Mouse (Mus musculus) right cerebral cortex, adult 18-20 months (tissue): Measurements from ENCODE around the gene Smc6.

Experiments
- DNase-seq: peaks from one replicate; pipeline ENCODE4 v3.0.0; 2022; ENCODE audit warnings: mixed read lengths

The Smc6 gene

DNA sequence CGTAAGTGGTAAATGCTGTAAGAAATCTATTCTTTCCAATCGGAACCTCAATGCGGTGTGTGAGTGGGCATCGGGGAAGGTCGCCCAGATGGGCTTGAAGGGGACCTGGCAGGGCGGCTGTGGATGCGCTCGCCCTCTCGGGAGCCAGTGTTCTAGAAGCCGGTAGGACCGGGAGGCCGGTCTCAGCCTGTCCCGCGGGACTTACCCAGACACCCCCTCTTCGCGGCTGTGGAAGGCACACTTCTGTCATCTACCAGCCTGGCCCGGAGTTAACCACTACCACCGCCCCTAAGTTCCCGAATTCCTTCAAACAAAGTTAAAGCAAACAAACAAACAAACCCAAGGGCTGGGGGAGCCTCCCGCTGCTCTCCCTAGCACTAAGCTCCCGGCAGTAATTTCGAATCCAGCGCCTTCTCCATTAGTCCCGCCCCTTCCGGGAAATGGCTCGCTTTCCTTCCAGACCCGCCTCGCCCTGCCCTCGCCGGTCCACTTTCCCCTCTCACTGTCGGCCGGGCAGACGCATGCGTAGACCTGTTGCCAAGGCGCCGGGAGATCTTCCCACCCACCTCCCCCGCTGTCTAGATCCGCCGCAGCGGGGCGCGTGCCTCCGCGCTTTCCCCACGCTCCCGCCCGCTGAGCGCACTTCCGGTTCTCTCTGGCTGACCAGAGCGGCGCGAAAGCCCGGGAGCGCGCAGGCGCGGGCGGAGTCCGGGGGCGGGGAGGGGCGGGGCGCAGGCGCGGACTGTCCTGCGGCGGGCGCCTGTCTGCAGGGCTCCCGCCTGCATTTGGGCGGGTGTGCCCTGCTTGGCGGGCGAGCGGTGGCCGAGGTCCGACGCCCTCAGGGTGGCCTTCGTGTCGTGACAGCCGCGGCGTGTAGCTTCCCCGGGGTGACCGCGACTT lies at the start of gene Smc6, which contains the start of gene Gen1:
Gene Smc6, plus strand, starts transcription at position 505 of the 900 bp plus-strand sequence.
Gene Gen1, minus strand, starts transcription at position 420 of the 900 bp plus-strand sequence.
- peak; percentile 93 for DNase-seq

DNA sequence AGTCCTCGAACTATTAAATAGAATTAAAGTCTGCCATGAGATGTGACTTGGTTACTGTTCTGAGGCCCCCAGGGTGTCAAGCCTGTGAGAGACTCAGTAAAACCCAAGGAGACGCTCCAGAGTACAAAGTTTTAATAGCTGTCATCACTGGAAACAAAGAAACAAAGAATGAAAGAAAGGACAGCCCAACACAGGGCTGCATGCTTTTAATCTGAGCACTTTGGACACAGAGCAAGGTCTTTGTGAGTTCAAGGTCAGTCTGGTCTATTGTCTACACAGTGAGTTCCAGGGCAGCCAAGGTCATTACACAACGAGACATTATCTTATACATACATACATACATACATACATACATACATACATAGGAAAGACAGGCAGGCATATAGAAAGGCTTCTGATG lies 49.2 kb upstream of the Smc6 start:
- no peak for DNase-seq

DNA sequence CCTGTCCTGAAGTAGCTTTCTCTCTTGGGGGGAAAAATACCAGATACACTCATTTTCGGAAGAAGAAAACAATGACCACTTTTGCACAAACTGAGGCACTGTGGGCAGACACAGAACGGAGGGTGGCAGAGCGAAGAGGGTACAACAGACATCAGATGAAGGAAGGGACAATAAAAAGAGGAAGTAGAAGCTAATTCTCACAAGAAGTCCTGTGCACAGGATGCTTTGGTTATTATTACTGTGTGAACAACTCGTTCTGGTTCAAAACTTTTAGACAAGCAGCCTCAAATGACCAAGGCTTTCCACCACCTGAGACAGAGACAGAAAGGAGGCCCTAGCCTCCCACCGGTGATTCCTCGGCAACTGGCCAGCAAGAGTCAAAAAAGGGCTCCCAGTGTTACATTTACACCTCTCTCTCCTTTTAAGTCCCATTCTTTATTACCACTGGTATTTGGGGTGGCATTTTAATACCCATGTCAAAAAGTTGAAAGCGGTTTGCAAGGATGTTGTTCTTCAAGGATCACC lies 47.9 kb upstream of the Smc6 start:
- DNase-seq, result no peak

DNA sequence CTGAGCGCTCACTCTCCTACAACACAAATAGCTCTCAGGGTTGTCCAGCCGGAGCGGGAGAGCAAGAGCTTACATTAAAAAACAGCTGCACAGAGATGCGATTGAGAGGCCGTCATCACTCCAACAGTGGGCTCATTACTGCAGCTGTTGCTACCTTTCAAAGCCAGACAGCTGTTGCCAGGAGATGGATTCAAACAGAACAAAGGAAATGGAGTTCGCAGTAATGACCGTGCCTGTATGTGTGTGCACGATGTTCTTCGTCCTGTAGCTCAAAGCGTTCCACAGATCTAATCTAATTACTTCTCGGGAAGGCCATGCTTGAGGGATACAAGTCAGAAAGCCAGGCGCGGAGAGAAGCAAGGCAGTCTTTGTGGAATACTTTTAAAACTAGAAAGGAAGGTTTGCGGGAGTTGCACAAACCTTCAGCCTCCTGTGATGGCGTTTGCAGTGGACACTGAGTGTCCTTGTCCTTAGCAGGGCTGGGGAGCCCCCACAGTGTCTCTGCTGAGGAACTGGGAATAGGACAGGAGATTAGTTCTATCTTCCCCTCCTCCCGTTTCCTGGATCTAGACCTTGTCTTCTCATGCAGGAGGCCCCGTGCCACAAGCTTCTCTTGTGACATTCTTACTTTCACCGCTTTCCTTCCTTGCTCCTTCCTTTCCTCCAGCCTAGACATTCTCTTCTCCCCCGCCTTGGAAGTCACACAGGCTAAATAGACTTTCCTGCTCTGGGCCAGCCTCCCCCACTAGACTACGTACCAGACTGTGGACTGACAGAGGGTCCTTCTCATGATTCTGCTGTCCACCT lies 44.0 kb upstream of the Smc6 start:
- DNase-seq, result no peak

DNA sequence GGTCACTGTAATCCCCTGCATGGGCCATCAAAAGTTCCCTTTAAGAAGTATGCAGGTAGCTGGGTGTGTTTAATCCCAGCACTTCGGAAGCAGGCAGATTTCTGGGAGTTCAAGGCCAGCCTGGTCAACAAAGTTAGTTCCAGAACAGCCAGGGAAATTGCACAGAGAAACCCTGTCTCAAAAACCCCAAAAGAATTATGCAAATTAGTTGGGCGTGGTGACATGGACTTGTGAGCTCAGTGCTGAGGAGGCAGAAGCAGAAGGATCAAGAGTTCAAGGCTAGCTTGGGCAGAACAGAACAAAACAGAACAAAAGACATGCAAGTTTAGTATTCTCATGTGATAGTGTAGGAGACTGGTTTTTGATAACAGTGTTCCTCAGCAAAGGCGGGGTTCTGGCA lies 43.1 kb upstream of the Smc6 start:
- no peak for DNase-seq

DNA sequence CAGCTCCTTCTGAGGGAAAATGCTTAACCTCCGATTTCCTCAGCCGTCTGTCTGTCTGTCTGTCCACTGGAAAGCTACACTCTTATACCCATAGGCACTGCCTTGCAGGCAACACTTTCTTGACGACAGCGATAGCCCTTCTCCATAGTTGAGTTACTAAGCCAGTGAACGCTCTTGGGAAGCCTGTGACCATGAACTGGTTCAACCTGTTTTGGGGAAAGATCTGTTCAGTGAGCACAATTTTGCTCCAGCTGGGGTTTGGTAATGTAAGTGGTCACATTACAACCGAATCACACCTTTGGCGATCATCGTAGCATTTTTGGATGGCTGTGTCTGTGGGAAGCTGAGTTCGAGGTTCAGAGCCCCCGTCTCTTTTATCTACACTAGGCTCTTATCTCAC lies 42.6 kb upstream of the Smc6 start:
- no peak for DNase-seq

DNA sequence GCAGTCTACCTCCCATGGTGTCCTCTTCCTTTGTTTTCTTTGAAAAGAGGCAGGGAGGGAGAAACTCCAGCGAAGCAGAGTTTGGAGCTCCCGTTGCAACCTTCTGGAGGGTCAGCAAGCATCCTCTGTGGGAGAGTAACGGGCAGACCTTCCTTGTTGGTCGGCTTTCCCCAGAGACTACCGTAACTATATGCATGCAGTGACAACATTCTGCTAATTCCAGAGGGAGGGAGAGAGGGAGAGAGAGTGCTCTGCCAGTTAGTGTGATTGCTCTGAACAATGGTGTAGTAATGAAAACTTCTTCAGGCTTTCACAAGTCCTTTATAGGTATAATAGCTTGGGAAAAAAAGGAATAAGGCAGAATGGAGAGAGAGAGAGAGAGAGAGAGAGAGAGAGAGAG lies 41.0 kb upstream of the Smc6 start:
- DNase-seq, result no peak

DNA sequence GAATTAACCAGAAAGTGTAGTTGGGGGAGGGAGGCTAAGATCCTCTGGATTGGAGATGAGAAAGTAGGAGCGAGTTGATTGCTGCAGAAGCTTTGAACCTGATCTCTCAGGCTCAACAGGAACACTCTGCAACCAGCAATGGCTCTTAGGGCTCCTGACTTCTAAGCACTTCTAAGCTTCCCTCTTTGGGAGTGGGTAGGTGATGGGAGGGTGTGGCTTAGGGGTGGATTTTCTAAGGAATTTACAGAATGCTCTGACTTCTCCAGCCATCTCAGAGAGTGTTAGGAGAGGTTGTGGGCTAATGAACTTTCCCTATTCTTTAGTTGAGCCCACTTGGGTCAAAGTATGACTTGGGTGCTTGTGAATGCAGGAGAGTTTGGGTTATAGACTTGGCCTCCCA lies 39.6 kb upstream of the Smc6 start:
- no peak for DNase-seq

DNA sequence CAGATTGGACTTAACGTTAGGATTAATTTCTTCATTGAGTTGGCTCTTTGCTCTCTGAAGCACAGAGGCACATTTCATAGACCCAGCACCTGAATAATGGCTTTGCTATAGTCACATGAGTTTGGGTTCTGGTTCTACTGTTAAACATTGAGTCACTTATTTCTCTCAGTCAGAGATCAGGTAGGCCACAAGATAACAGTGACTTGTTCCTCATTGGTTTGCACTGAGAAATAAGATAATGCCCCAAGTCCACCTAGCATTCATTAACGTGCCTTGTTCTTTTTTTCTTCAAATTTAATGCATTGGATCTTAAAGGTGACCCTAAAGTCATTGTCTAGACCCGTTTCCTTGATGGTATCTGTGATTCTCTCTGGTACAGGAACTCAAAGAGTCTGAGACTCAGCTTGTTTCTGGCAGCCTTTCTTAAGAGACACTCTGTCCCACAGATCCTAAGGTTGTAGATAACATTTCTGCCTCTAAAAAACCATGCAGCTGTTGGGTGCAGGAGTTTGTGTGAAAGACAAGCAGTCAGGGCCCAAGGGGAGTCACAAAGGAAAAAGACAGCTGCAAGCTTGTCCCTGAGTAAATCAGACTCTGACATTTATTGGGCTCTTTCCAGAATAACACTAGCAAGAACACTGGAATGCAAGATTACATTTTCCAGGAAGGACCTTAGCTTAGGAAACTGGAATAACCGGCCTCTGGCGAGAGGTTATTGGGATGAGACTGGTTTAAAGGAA lies 39.0 kb upstream of the Smc6 start:
- DNase-seq, result no peak

DNA sequence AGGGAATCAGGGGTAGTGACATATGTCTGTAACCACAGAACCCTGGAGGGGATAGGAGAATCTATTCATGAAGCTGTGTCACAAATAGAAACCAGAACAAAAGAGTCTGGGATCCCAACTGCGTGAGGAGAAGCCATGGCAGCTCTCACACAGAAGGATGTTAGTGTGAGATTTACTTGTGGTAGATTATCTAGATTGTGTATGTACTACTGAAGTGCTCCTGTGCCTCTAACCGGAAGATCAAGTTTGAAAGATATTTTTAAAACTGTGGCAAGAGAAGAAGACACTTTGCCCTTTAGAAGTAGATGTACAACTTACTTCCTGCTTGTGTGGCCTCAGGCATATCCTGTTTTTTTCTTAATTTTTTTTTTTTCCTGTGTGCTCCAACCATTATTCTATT lies 35.4 kb upstream of the Smc6 start:
- DNase-seq, result no peak

DNA sequence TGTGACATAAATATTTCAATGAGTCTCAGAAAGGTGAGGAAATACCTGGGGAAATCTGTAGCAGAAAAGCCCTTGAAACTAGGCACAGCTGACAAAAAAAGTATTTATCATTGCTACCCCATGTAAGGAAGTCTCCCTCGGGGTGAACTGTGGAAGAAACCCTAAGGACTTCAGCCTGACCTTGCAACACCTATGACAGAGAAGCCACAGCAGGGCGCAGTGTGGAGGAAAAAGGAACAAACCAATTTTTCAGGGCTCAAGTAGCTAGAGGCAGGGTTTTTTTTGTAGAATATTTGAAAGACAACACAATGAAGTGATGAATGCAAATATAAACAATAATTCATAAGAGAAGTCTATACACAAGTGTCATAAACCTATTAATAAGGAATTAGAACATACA lies 29.7 kb upstream of the Smc6 start:
- DNase-seq, result no peak

DNA sequence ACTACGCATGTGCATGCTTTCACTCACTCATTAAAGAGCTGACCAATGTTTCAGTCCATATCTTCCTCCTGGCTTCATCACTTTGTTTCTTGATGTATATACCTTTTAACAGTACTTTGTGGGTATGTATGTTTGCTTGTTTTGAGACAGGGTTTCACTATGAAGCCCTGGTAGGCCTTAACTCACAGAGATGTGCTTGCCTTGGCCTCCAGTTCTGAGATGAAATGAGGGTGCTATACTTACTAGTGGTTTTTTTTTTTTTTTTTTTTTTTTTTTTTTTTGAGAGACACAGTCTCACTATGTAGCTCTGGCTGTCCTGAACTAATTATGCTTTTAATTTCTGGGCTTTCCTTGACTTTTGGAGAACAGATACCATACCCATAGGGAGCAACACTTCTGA lies 18.2 kb upstream of the Smc6 start:
- DNase-seq, result no peak

DNA sequence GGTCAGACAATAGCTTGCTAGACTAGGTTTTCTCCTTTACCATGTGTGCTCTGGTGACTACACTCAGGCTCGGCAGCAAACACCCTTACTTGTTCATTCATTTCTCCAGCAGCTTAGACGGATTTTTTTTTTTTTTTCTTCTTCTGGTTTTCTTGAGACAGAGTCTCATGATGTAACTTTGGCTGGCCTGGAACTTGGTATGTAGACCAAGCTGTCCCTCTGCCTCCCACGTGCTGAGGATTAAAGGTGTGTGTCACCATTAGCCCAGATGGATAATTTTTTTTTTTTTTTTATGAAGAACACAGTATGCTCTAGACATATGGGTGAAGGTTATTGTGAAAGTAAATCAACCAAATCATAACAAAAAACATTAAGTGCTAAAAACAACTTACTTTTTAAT lies 15.4 kb upstream of the Smc6 start:
- DNase-seq, result no peak

DNA sequence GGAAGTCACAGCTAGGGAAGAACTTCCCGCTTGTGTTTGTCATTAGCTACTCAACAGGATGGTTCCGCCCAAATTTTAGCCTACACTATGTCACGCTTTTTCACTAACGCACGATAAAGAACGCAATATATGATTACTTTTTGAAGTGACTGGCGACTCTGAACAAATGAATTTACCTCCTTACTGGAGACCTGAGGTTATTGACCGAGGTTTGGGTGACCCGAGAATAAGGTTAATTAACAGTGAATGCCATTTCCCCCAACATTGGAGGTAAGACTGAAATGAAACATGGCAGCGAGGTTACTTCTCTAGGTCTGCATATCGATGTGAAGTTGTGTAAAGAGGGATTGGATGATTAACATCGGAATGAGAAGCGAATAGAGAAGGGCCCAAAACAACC lies 791 bp upstream of the Smc6 start:
- DNase-seq, result no peak

DNA sequence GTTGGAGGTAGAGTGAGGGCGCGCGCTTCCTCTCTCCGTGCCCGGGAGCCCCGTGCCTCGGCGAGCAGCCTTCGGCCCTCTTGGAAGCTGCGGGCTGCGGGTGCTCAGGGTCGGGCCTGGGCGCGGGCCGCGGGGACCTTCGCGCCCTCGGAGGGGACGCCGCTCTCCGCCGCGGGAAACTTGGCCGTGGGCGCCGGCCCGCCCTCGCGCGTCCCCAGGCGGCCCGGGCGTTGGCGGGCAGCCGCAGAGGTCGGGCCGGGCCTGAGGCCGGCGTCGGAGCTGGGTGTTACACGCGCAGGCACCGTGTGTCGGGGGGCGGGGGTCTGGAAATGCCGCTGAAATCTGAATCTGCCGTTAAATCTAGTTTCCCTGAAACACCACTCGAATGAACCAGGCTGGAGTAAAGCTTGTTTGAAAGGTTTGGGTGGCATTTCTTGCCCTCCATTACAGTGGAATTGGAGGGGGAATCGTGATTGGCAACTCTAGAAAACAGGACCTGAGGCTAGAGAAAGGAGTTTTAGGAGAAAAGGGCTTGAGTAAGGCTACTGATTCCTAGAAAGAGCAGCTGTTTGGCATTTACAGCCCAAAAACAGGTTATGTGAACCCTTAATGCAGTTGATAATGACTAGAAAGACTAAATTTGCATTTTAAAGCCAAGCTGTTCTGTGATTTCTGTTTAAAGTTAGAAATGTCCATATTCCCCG lies 748 bp downstream of the Smc6 start:
- peak; percentile 45 for DNase-seq

DNA sequence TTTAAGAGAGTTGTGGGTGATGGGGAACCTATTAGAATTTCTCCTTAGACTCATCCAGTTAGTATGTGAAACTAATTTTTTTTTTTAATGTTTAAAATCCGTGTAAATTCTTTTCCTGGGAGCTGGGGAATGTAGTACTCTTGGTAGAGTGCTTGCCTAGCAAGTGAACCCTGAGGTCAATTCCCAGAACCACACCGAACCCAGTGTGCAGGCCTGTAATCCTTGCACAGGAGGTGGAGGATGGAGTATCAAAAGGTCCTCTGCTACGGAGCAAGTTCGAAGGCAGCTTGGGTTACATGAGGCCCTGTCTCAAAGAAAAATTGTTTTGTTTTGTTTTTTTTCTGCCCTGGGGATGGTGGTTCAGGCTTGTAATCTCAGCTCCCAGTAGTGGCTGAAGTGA lies 1.3 kb downstream of the Smc6 start:
- DNase-seq, result no peak

DNA sequence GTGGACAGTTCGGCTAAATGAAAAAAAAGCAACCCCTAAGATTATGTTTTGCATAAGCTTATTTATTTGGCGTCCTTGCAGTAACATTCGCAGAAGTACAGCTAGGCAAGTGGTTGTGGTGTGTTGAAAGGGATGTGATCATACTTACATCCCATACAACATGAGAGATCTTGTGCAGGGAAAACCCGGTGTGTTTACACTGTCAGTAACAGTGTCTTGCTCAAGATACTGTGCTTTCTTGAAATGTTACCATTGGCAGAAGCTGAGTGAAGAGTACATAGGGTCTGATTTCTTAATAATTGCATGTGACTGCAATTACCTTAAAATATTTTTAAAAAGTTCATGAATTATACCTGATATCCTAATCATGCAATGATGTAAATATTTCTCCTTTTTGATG lies 6.9 kb downstream of the Smc6 start:
- DNase-seq, result no peak

DNA sequence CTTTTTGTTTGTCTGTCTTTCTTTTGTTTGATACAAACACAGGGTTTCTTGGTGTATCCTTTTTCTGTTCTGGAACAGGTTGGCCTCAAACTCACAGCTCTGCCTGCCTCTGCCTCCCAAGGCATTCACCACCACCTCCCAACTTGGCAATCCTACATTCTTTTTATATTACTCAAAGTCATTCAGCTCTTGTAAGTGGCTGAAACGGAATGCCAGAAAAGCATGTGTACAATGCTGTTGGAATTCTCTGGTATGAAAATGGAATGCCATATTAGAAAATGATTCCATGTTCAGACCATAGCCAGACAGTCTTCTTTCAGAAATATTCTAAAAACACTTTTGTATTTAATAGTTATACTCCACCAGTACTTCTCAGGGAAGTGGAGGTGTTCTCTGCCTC lies 7.5 kb downstream of the Smc6 start:
- DNase-seq, result no peak

DNA sequence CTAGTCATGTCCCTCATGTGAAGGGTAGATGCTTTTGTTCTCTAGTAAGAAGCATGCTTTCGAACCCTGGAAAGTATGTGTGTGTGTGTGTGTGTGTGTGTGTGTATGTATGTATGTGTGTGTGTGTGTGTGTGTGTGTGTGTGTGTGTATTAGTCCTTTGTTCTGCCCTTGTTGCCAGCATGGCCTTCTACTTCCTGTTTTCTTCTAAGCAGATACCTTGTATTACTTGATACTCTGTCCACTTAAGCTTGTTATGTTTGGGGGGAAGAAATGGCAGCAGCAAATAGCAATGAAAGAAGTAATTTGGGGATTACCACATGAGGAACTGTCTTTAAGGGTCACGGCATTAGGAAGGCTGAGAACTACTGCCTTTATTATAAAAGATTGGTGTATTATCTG lies 10.9 kb downstream of the Smc6 start:
- DNase-seq, result no peak

DNA sequence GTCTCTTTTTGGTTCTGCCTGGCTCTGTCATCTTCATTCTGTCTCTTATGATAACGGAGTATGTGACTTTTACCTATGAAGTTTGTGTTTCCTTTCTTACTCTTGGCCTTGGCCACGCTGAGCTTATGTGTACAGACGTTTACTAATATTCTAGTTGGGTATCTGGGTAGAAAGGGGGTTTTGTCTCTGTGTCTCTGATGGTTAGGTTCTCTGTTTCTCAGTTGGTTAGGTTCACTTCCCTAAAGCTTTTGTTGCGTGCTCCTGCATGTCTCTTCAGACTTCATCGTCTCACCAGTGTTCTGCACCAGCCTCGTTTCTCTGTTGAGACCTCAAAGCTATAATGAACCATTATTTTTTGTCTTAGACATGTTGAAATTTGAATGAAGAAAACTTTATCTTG lies 11.5 kb downstream of the Smc6 start:
- DNase-seq, result no peak

DNA sequence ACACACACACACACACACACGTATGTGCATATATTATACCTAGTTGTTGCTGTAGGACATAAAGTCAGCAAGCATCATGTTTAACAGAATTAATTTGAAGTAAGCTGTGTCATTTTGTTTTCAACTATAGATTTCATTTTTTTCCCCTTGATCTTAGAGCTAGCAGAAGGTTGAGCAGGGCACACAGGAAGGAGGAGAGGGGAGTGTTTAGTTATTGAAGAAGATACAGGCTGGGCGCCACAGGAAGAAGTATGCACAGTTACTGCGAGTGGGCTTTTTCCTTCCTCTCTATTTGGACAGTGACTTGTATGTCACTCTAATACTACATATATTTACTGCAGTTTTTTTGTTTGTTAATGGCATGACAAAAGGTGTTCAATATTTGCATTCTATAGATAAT lies 14.2 kb downstream of the Smc6 start:
- DNase-seq, result no peak

DNA sequence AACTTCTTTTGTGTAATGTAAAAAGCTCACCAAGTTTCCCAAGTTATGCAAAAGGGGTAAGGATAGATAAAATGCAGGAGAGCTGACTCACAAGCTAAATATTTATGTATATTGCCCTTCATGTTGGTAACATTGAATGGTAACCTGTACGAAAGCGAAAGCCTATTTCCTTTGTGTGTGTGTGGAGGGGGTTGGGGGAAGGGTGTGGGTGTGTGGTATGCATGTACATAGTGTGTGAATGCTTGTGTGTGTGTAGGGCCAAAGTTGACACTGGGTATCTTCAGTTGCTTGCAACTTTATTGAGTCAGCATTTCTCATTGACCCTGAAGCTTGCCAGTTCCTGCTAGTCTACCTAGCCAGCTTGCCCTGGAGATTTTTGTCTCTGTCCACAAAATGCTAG lies 15.9 kb downstream of the Smc6 start:
- no peak for DNase-seq

DNA sequence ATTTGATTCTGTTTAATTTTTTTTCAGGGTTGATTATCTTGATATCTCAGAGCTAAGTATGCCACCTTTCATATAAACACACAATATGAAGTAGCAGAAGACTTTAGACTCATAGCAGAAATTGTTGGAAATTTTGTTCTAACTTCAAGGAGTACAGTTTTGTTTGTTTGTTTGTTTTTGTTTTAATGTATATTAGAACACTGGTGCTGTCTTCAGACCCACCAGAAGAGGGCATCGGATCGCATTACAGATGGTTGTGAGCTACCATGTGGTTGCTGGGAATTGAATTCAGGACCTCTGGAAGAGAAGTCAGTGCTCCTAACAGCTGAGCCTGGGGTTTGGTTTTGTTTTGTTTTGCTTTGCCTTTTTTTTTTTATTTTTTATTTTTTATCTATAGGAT lies 20.7 kb downstream of the Smc6 start:
- no peak for DNase-seq
